Mouse (Mus musculus) E14TG2a.4 (cell line): ENCODE data around the gene Anks1b.

Experiments
- H3K27me3 ChIP-seq: 2 replicates; pipeline ENCODE4 v1.6.1; 2014; ENCODE audit warnings: low read length, control low read depth; ENCODE audit not compliant: insufficient read depth
- H3K36me3 ChIP-seq: 2 replicates; pipeline ENCODE4 v1.6.1; 2014; ENCODE audit warnings: low read length, control low read depth; ENCODE audit not compliant: insufficient read depth
- H3K4me1 ChIP-seq: replicated peaks from 2 replicates; pipeline ENCODE4 v1.6.1; 2014; ENCODE audit warnings: low read depth, low read length, control low read depth
- H3K4me3 ChIP-seq: replicated peaks from 2 replicates; pipeline ENCODE4 v1.5.1; 2014; ENCODE audit warnings: mild to moderate bottlenecking, low read length
- H3K9me3 ChIP-seq: 2 replicates; pipeline ENCODE4 v1.6.1; 2014; ENCODE audit warnings: low read length, control low read depth
- CTCF ChIP-seq: conservative IDR thresholded peaks from 2 replicates; pipeline ENCODE4 v1.5.1; 2014; ENCODE audit warnings: low read length
- NANOG ChIP-seq: IDR thresholded peaks from 2 replicates; pipeline ENCODE4 v1.6.1; 2014; ENCODE audit warnings: borderline replicate concordance, low read length, mixed read lengths
- POU5F1 ChIP-seq: IDR thresholded peaks from 2 replicates; pipeline ENCODE4 v1.6.1; 2014; ENCODE audit warnings: low read length, borderline replicate concordance

Gene Anks1b

GRCm38 (mm10) chr10:90467546-90467945 lies 594.2 kb downstream of the Anks1b start:
- no peak for TF ChIP-seq CTCF
- TF ChIP-seq POU5F1, result no peak
- no peak for TF ChIP-seq NANOG
- Histone ChIP-seq H3K9me3 (peaks cover 22% of the 10 kb centered on the region), H3K27me3 (no peaks in the 10 kb centered on the region), H3K4me3 (no peak overlapping the region), H3K36me3 (no peaks in the 10 kb centered on the region), H3K4me1 (peaks cover 14% of the 10 kb centered on the region)

- Histone ChIP-seq H3K9me3 (no peaks in the 10 kb centered on the region), H3K4me3 (no peak overlapping the region), H3K27me3 (no peaks in the 10 kb centered on the region), H3K36me3 (no peaks in the 10 kb centered on the region), H3K4me1 (no peaks in the 10 kb centered on the region)
- TF ChIP-seq POU5F1 (no peak), NANOG (no peak), CTCF (no peak)
These were observed 620.1 kb downstream of the Anks1b start for GRCm38 (mm10) chr10:90493436-90493835.

DNA sequence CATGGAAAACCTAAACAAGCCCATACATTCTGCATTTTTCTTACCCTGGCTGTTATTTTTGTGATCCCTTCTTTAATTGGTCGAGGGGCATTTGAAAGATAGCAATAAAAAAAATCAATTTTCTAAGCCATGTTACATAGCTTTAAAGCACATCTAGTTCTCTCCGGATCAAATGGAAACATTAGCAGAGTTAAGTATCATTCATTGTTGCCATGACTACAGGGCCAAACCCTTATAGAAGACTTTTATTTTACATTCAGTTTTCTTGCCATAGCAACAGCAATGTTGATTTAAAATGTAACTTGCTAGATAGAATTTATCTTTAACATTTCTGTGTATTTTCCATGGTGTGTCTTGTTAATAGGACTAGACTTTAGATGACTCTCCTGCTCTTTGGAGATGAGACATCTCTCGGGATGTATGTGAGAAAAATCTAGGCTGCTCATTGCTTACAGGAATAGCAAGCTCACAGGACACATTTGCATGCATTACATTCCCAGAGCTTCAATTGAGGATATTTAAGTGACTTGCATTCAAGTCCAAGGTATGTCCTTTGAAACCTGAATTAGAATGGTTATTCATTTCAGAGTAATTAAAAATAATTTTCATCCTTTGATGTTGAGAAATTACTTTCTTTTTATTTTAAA lies 620.8 kb downstream of the Anks1b start:
- Histone ChIP-seq H3K4me1 (no peaks in the 10 kb centered on the region), H3K9me3 (no peaks in the 10 kb centered on the region)

GRCm38 (mm10) chr10:90494981-90495516 lies 621.7 kb downstream of the Anks1b start:
- TF ChIP-seq POU5F1 (no peak), CTCF (no peak), NANOG (no peak)
- no peak overlapping the region for H3K4me3 ChIP-seq
- no peaks in the 10 kb centered on the region for H3K36me3 ChIP-seq
- H3K9me3 ChIP-seq, result no peaks in the 10 kb centered on the region
- no peaks in the 10 kb centered on the region for H3K27me3 ChIP-seq
- no peaks in the 10 kb centered on the region for H3K4me1 ChIP-seq

More for the DNA sequence above, 620.8 kb downstream of the Anks1b start:
- no peaks in the 10 kb centered on the region for H3K27me3 ChIP-seq
- no peaks in the 10 kb centered on the region for H3K36me3 ChIP-seq
- no peak for TF ChIP-seq POU5F1
- TF ChIP-seq CTCF, result no peak
- no peak for TF ChIP-seq NANOG
- H3K4me3 ChIP-seq, result no peak overlapping the region

- Histone ChIP-seq H3K27me3 (no peaks in the 10 kb centered on the region), H3K36me3 (no peaks in the 10 kb centered on the region), H3K4me3 (no peak overlapping the region), H3K9me3 (0 out of 2 replicates have a peak, but pooled peaks cover 4% of the 10 kb centered on the region), H3K4me1 (0 out of 2 replicates have a peak, but pooled peaks cover 2% of the 10 kb centered on the region)
- TF ChIP-seq POU5F1, result no peak
- TF ChIP-seq NANOG, result no peak
- no peak for TF ChIP-seq CTCF
These were observed 634.3 kb downstream of the Anks1b start for GRCm38 (mm10) chr10:90507561-90507960.

GRCm38 (mm10) chr10:90512801-90513200 lies 639.5 kb downstream of the Anks1b start:
- Histone ChIP-seq H3K36me3 (no peaks in the 10 kb centered on the region), H3K4me1 (no peaks in the 10 kb centered on the region), H3K4me3 (no peak overlapping the region), H3K9me3 (no peaks in the 10 kb centered on the region), H3K27me3 (no peaks in the 10 kb centered on the region)
- TF ChIP-seq NANOG (no peak), CTCF (no peak), POU5F1 (no peak)

DNA sequence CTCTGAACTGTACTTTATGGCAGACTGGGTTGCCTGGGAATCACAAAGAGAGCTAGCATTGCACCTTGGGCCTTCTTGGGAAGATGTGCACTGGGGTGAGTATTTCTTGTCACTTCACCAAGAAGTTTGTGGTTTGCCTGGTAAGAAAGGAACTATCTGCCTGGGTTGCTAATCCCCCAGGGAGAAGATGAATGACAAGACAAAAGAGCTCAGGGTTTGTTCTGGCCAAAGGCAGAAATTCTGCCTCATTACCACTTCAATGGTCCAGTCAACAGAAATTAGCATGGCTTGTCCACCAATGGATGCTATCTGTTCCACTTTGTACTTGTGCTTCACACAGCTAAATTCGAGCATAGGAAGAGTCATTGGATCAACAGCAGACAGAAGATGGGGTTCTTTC lies 658.5 kb downstream of the Anks1b start:
- no peaks in the 10 kb centered on the region for H3K36me3 ChIP-seq
- H3K4me1 ChIP-seq, result peaks cover 10% of the 10 kb centered on the region
- TF ChIP-seq POU5F1, result no peak
- TF ChIP-seq NANOG, result peak; percentile 27; the same call in 1 of the 2 replicates
- no peaks in the 10 kb centered on the region for H3K27me3 ChIP-seq
- no peak overlapping the region for H3K4me3 ChIP-seq
- no peaks in the 10 kb centered on the region for H3K9me3 ChIP-seq

DNA sequence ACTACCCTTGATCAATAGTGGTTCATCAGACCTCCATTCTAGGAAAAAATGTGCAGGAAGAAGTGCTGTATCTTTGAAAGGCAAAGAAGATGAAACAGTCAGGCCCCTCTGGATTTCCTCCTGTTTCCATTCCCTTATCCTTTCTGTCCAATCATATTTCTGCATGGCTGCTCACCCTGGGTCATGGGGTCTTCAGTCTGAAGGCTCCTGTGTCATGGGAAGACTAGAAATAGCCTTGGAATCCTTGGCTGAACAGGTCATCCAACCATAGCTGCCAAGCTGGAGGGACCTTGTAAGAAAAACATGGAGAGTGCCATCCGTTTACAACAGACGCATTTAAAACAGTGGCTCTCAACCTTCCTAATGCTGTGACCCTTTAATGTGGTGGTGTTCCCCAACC lies 662.1 kb downstream of the Anks1b start:
- no peak for TF ChIP-seq POU5F1
- TF ChIP-seq NANOG, result no peak
- no peak for TF ChIP-seq CTCF
- Histone ChIP-seq H3K4me1 (peaks cover 10% of the 10 kb centered on the region), H3K27me3 (no peaks in the 10 kb centered on the region), H3K36me3 (no peaks in the 10 kb centered on the region), H3K9me3 (no peaks in the 10 kb centered on the region), H3K4me3 (no peak overlapping the region)
